Comparison of ENCODE assay signal across 11 mouse cellular contexts in genomic region chr8:72587806-72588205, GRCm38 (mm10). TPM values are rescaled to one million over a fixed set of nuclear protein-coding genes. Genes with fewer than 3 reads are reported as not detected.
DNase-seq lines count a peak whose midpoint lies in the region; ATAC-seq lines count a peak whose summit lies in the region.
"Had no signal": no experiment of that assay in that cellular context is flagged by ENCODE, and none has a peak within 500 bp of the region (broad histone marks: within the 10 kb centered on the region; RNA-seq: fewer than 3 reads in every experiment).

No protein-coding gene starts in this region.

- H3K4me2 ChIP-seq in heart, embryonic 15.5 days, result peak overlapping the region; percentile 39
- H3K4me2 ChIP-seq: forebrain, embryonic 12.5 days; lung, embryonic 15.5 days had no signal

- peak; percentile 72 to 83 for DNase-seq in heart, adult 18-20 months
- no peak for DNase-seq in heart, embryonic 10.5 days (ENCODE audit: low spot score)
- DNase-seq in adipocyte (ENCODE audit: low spot score), result peak; percentile 11
- DNase-seq in cerebellum, postnatal 25 days, result peak; percentile 72 to 80
- no peak for DNase-seq in adrenal gland, postnatal 10 days
- DNase-seq: thymus, postnatal 14 days had no signal

- peaks cover 26% of the 10 kb centered on the region; the same call in 1 of the 2 replicates for H3K4me1 ChIP-seq in heart, embryonic 10.5 days
- peaks cover 41% of the 10 kb centered on the region for H3K4me1 ChIP-seq in heart, embryonic 15.5 days (replicated peaks)
- H3K4me1 ChIP-seq: forebrain, embryonic 12.5 days; lung, embryonic 15.5 days had no signal

- H3K36me3 ChIP-seq in heart, embryonic 10.5 days, result peaks cover 10% of the 10 kb centered on the region; the same call in 1 of the 2 replicates
- peaks cover 5% of the 10 kb centered on the region; the same call in 1 of the 2 replicates for H3K36me3 ChIP-seq in heart, embryonic 15.5 days
- H3K36me3 ChIP-seq: forebrain, embryonic 12.5 days; lung, embryonic 15.5 days had no signal

- no peak overlapping the region for H3K9ac ChIP-seq in heart, embryonic 15.5 days
- H3K9ac ChIP-seq: forebrain, embryonic 12.5 days; lung, embryonic 15.5 days had no signal

- no peaks in the 10 kb centered on the region for H3K27me3 ChIP-seq in heart, embryonic 10.5 days (ENCODE audit: insufficient read depth, poor library complexity, severe bottlenecking)
- H3K27me3 ChIP-seq in heart, embryonic 15.5 days, result no peaks in the 10 kb centered on the region
- H3K27me3 ChIP-seq: forebrain, embryonic 12.5 days; lung, embryonic 15.5 days had no signal

- peak; percentile 33; the same call in 1 of the 2 replicates for ATAC-seq in heart, embryonic 15.5 days (replicated peaks; ENCODE audit: insufficient number of reproducible peaks, insufficient read depth, low FRiP score, low read depth)
- ATAC-seq in megakaryocyte-erythroid progenitor cell, adult 5-6 weeks (replicated peaks; ENCODE audit: low FRiP score, low TSS enrichment, poor library complexity, severe bottlenecking), result no peak
- no peak for ATAC-seq in monocyte, adult 5-6 weeks (replicated peaks; ENCODE audit: insufficient number of reproducible peaks, low FRiP score, low TSS enrichment, poor library complexity, severe bottlenecking)

- no peaks in the 10 kb centered on the region for H3K9me3 ChIP-seq in heart, embryonic 10.5 days
- H3K9me3 ChIP-seq in heart, embryonic 15.5 days (replicated peaks), result no peaks in the 10 kb centered on the region
- H3K9me3 ChIP-seq: forebrain, embryonic 12.5 days; lung, embryonic 15.5 days had no signal

- H3K4me3 ChIP-seq in heart, embryonic 10.5 days, result no peak overlapping the region
- no peak overlapping the region for H3K4me3 ChIP-seq in heart, embryonic 15.5 days
- H3K4me3 ChIP-seq: forebrain, embryonic 12.5 days; lung, embryonic 15.5 days had no signal

- no peak overlapping the region for H3K27ac ChIP-seq in heart, embryonic 10.5 days
- peak overlapping the region; percentile 84 for H3K27ac ChIP-seq in heart, embryonic 15.5 days
- H3K27ac ChIP-seq: forebrain, embryonic 12.5 days; lung, embryonic 15.5 days had no signal

- WGBS in heart, embryonic 10.5 days, result 68% methylated on average over 6 of the region's 6 CpGs
- 35% methylated on average over 6 of the region's 6 CpGs for WGBS in heart, embryonic 15.5 days

RNA-seq across cellular contexts. Expression of gene Tmem38a, which starts 16.0 kb away (rescaled TPM):
- 100 to 1,000 TPM; 474 to 492 TPM for total RNA-seq in heart, adult 18-20 months (2021)
- 42.0 and 60.3 TPM in 2 replicates for polyA plus RNA-seq in heart, embryonic 10.5 days (2016; fragmentation: Nextera tagmentation; extraction: Ambion mirVana)
- 87.4 and 91.5 TPM in 2 replicates for polyA plus RNA-seq in heart, embryonic 15.5 days (2015; fragmentation: Nextera tagmentation; extraction: Ambion mirVana)
- total RNA-seq in megakaryocyte-erythroid progenitor cell, adult 5-6 weeks (2014; fragmentation: Nextera tagmentation), result not detected in 2 replicates
- total RNA-seq in megakaryocyte-erythroid progenitor cell, adult 5-6 weeks (2017), result not detected in 2 replicates
- total RNA-seq in monocyte, adult 5-6 weeks (2017), result 1.3 to 2.1 TPM (median 2.1 TPM) in 3 replicates
- 10 to 100 TPM; 25.7 to 71.4 TPM for total RNA-seq in adrenal gland, postnatal 10 days (2021)

RNA-seq across cellular contexts. Expression of gene Smim7, which starts 16.9 kb away (rescaled TPM):
- total RNA-seq in heart, adult 18-20 months (2021), result 100 to 1,000 TPM; 118 to 130 TPM
- 98.6 and 104 TPM in 2 replicates for polyA plus RNA-seq in heart, embryonic 10.5 days (2016; fragmentation: Nextera tagmentation; extraction: Ambion mirVana)
- polyA plus RNA-seq in heart, embryonic 15.5 days (2015; fragmentation: Nextera tagmentation; extraction: Ambion mirVana), result 94.2 and 102 TPM in 2 replicates
- 23.2 and 30.0 TPM in 2 replicates for total RNA-seq in megakaryocyte-erythroid progenitor cell, adult 5-6 weeks (2014; fragmentation: Nextera tagmentation)
- 40.7 and 71.8 TPM in 2 replicates for total RNA-seq in megakaryocyte-erythroid progenitor cell, adult 5-6 weeks (2017)
- total RNA-seq in monocyte, adult 5-6 weeks (2017), result 56.3 to 87.7 TPM (median 82.9 TPM) in 3 replicates
- 10 to 100 TPM; 95.5 to 97.2 TPM for total RNA-seq in adrenal gland, postnatal 10 days (2021)

RNA-seq across cellular contexts. Expression of gene Med26, which starts 39.7 kb away (rescaled TPM):
- 1 to 10 TPM; 7.3 to 9.8 TPM for total RNA-seq in heart, adult 18-20 months (2021)
- polyA plus RNA-seq in heart, embryonic 10.5 days (2016; fragmentation: Nextera tagmentation; extraction: Ambion mirVana), result 12.7 and 14.9 TPM in 2 replicates
- polyA plus RNA-seq in heart, embryonic 15.5 days (2015; fragmentation: Nextera tagmentation; extraction: Ambion mirVana), result 8.8 and 11.5 TPM in 2 replicates
- 14.6 and 15.2 TPM in 2 replicates for total RNA-seq in megakaryocyte-erythroid progenitor cell, adult 5-6 weeks (2014; fragmentation: Nextera tagmentation)
- 8.9 and 10.1 TPM in 2 replicates for total RNA-seq in megakaryocyte-erythroid progenitor cell, adult 5-6 weeks (2017)
- 4.2 to 8.0 TPM (median 4.8 TPM) in 3 replicates for total RNA-seq in monocyte, adult 5-6 weeks (2017)
- total RNA-seq in adrenal gland, postnatal 10 days (2021), result 10 to 100 TPM; 10.1 to 10.2 TPM

RNA-seq across cellular contexts. Expression of gene Nwd1, which starts 58.7 kb away (rescaled TPM):
- total RNA-seq in heart, adult 18-20 months (2021), result under 1 TPM; 0.27 to 0.54 TPM
- 0.01 and 0.04 TPM in 2 replicates for polyA plus RNA-seq in heart, embryonic 10.5 days (2016; fragmentation: Nextera tagmentation; extraction: Ambion mirVana)
- polyA plus RNA-seq in heart, embryonic 15.5 days (2015; fragmentation: Nextera tagmentation; extraction: Ambion mirVana), result 0.23 and 0.38 TPM in 2 replicates
- total RNA-seq in megakaryocyte-erythroid progenitor cell, adult 5-6 weeks (2014; fragmentation: Nextera tagmentation), result 4.4 and 6.1 TPM in 2 replicates
- 1.9 and 5.8 TPM in 2 replicates for total RNA-seq in megakaryocyte-erythroid progenitor cell, adult 5-6 weeks (2017)
- total RNA-seq in monocyte, adult 5-6 weeks (2017), result 0.10 to 0.43 TPM in 2 of 3 replicates, not detected in the other
- under 1 TPM; 0.51 to 0.73 TPM for total RNA-seq in adrenal gland, postnatal 10 days (2021)

Comparison
In these comparisons a context has a peak if more than half of its experiments do, and no peak if none do; other contexts are left out.
1. DNase-seq: peak in heart, adult 18-20 months (2 of 2), adipocyte (single experiment) and cerebellum, postnatal 25 days (2 of 2); none in heart, embryonic 10.5 days (single experiment) and adrenal gland, postnatal 10 days (single experiment).